Mouse (Mus musculus) C2C12 (cell line): ENCODE measurements around the gene Snx29.

ENCODE experiments used
- CEBPB ChIP-seq: IDR thresholded peaks from one replicate; pipeline ENCODE4 v1.6.1; 2011; ENCODE audit warnings: low read depth, mild to moderate bottlenecking, control low read depth, moderate library complexity
- CTCF ChIP-seq: IDR thresholded peaks from one replicate; pipeline ENCODE4 v1.5.1; 2011; ENCODE audit not compliant: control insufficient read depth, insufficient read depth, insufficient read length
- MYOG ChIP-seq: IDR thresholded peaks from one replicate; pipeline ENCODE4 v1.6.1; 2011; ENCODE audit not compliant: control insufficient read depth, insufficient read length; ENCODE audit errors: extremely low read depth
- USF1 ChIP-seq: IDR thresholded peaks from one replicate; pipeline ENCODE4 v1.6.1; 2011; ENCODE audit warnings: low read depth, mild to moderate bottlenecking, control low read depth, moderate library complexity

GRCm38 (mm10) chr16:11517385-11517784 lies 194.7 kb downstream of the Snx29 start:
- no peak for TF ChIP-seq CTCF
- TF ChIP-seq MYOG, result no peak
- TF ChIP-seq USF1, result no peak
- TF ChIP-seq CEBPB, result no peak
